Mouse (Mus musculus) liver, embryonic 11.5 days (tissue): ENCODE results near the gene Mtnr1b. TPM values are rescaled to one million over a fixed set of nuclear protein-coding genes. Genes with fewer than 3 reads are reported as not detected.
"Not testable (repeated sequence)": the region's sequence is repeated elsewhere in the genome, so short reads cannot be mapped to it uniquely, and the experiment has no call there.

ENCODE experiments used
- ATAC-seq: fragments of 200-750 bp; cut with Nextera tagmentation; replicated peaks from 2 replicates; pipeline ENCODE4 v1.8.0; 2017; ENCODE audit warnings: moderate number of reproducible peaks, mild to moderate bottlenecking, moderate TSS enrichment, moderate library complexity; ENCODE audit not compliant: low FRiP score
- DNase-seq: peaks from one replicate; pipeline ENCODE4 v3.0.0-alpha.2; 2017; ENCODE audit warnings: low spot score
- H3K27ac ChIP-seq: fragments of 300-500 bp; sonication (generic); 2 replicates; pipeline ENCODE4 v1.5.1; 2014; ENCODE audit warnings: mild to moderate bottlenecking, low read depth, low read length, control low read depth
- H3K27me3 ChIP-seq: fragments of 300-500 bp; sonication (generic); replicated peaks from 2 replicates; pipeline ENCODE4 v1.6.1; 2014; ENCODE audit warnings: low read length, mixed read lengths; ENCODE audit not compliant: control insufficient read depth, insufficient read depth
- H3K36me3 ChIP-seq: fragments of 300-500 bp; sonication (generic); 2 replicates; pipeline ENCODE4 v1.6.1; 2014; ENCODE audit warnings: mild to moderate bottlenecking, low read length, moderate library complexity, mixed read lengths; ENCODE audit not compliant: control insufficient read depth, insufficient read depth
- H3K4me1 ChIP-seq: fragments of 300-500 bp; sonication (generic); replicated peaks from 2 replicates; pipeline ENCODE4 v1.6.1; 2014; ENCODE audit warnings: low read length, mixed read lengths; ENCODE audit not compliant: control insufficient read depth, insufficient read depth
- H3K4me2 ChIP-seq: fragments of 300-500 bp; sonication (generic); 2 replicates; pipeline ENCODE4 v1.6.1; 2014; ENCODE audit warnings: mild to moderate bottlenecking, control low read depth, moderate library complexity
- H3K4me3 ChIP-seq: fragments of 300-500 bp; sonication (generic); 2 replicates; pipeline ENCODE4 v1.5.1; 2014; ENCODE audit warnings: low read depth, low read length, control low read depth
- H3K9ac ChIP-seq: fragments of 300-500 bp; sonication (generic); 2 replicates; pipeline ENCODE4 v1.6.1; 2014; ENCODE audit warnings: low read depth, low read length, control low read depth
- H3K9me3 ChIP-seq: fragments of 300-500 bp; sonication (generic); 2 replicates; pipeline ENCODE4 v1.6.1; 2016; ENCODE audit warnings: low read length, inconsistent platforms, mixed read lengths; ENCODE audit not compliant: control insufficient read depth
- WGBS: fragments of 180-500 bp; shearing (Covaris S2); extraction: QIAGEN DNeasy Blood & Tissue Kit; methylation state at CpG from one replicate; pipeline ENCODE4 v1.1.7; 2014; 5-methylcytosine and 5-hydroxymethylcytosine counted together
- polyA plus RNA-seq: library from polyadenylated mRNA; unstranded; fragments of >200 nt; fragmentation: Nextera tagmentation; extraction: Ambion mirVana; gene quantifications from 2 replicates; pipeline ENCODE4 v1.2.1, GENCODE M21; 2014

Mtnr1b gene
- polyA plus RNA-seq, 1 experiment from 2014 or later, result not detected

DNA sequence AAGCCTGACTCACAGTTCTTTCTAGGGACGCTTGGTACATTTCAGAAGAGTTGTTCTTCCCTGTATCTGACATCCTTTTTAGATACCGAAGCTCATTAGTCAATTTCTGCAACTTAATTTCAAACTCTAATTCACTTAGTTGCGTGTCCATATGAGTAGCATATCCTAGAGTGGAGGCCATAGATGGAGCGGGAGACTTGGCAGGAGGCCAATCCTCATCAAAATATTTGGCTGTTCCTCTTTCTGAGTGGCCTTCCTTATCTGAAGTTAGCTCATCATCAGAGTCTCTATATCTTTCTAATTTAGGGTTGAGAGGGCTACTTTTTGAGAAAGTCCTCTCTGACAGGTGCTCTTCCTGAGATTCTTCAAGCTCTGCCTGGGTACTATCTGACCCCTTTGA is 29.4 kb downstream of the Mtnr1b start:
- 77% methylated on average over 4 of the region's 4 CpGs for WGBS
- not testable (repeated sequence) for H3K4me2 ChIP-seq, H3K9me3 ChIP-seq, H3K9ac ChIP-seq, H3K27me3 ChIP-seq, ATAC-seq, DNase-seq, H3K4me3 ChIP-seq, H3K4me1 ChIP-seq, H3K36me3 ChIP-seq, H3K27ac ChIP-seq

DNA sequence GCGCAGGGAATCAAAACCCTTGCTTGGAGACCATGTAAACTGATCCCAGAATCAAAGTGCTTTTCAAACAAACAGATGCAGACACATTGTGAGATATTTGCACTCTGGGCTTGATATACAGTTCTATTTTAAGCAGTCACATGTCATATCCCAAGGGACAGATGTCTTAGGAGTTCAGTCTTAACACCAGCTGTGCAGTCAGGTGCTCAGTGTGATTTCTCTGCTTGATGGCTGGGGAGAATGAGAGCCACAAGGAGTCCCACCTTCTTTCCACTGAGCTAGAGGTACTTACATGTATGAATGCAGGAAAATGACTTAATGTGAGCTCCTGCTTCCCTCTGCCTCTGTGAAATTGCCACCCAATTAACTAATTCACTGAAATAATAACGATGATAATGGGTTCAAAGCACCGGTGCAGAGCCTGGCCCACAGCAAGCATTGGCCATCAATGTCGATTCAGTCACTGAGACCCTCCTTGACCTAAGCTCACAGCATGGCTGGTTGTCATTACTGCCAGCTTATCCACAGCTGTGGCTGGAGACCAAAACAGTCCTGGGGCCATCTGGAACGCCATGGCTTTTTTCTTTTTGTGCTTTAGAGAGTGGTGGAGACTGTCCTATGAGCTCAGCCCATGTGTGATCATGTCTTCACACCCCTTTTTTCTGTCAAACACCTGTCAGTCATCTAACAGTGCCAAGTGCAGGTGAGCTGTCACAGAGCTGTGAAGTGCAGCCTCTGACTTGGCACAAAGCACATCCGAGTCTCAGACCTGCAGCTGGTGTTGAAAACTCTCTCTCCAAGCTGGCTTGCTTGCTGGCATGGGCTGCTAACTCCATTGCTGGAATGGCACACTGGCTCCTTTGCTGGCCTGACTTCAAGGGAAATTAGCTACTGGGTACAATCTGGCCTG is 61.1 kb downstream of the Mtnr1b start:
- Histone ChIP-seq H3K4me2 (no peak overlapping the region), H3K4me3 (no peak overlapping the region), H3K4me1 (no peaks in the 10 kb centered on the region), H3K27me3 (no peaks in the 10 kb centered on the region), H3K9ac (no peak overlapping the region), H3K9me3 (no peaks in the 10 kb centered on the region), H3K36me3 (no peaks in the 10 kb centered on the region), H3K27ac (no peak overlapping the region)
- DNase-seq (no peak), ATAC-seq (no peak)
- 76% methylated on average over 6 of the region's 6 CpGs for WGBS

DNA sequence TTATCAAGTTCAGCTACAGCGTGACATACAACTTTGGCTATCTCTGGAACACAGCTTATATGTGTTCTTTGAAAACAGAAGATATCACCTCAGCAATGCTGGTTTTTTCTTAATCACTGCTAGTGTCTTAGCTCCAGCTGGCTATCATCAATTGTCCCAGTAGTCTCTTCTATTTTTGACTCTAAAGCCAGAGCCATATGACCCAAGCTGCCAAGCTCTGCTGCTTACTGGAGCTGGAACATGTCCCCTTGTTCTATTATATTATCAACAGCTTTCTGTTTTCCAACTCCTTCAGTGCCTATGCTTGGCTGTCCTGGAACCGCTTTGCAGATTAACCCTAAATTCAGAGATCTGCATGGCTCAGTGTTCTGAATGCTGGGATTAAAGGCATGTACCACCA is 70.1 kb downstream of the Mtnr1b start:
- no peak overlapping the region for H3K9ac ChIP-seq
- H3K36me3 ChIP-seq, result no peaks in the 10 kb centered on the region
- no peaks in the 10 kb centered on the region for H3K4me1 ChIP-seq
- H3K27ac ChIP-seq, result no peak overlapping the region
- H3K9me3 ChIP-seq, result no peaks in the 10 kb centered on the region
- WGBS, result 73% methylated on average over 2 of the region's 2 CpGs
- H3K4me2 ChIP-seq, result no peak overlapping the region
- ATAC-seq (no peak), DNase-seq (no peak)
- no peak overlapping the region for H3K4me3 ChIP-seq
- H3K27me3 ChIP-seq, result no peaks in the 10 kb centered on the region

DNA sequence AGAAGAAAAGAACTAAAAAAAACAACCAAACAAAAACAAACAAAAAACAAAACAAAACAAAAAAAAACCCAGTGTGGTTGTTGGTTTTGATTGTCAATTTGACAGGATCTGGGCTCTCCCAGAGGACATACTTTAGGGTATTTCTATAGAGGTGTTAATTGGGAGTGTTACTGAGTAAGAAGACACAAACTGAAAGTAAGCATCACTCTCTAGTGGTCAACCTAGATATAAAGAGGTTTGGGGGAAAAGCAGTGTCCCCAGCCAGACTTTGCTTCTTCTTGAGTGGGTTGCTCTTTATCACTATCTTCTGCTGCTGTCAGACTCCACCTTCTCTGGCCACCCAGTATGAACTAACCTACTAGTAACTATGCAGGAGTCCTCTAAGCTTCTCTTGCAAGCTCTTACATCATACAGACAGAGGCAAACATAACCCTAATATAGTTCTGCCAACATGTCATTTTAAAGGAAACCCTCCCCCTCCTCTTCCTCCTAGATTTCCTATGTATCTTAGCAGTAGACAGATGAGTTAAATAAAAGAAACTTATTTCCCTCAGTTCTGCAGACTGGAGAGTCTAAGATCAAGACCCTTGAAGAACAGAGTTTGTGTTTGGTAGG is 71.8 kb downstream of the Mtnr1b start:
- H3K9me3 ChIP-seq, result no peaks in the 10 kb centered on the region
- no peak for DNase-seq
- ATAC-seq, result no peak

DNA sequence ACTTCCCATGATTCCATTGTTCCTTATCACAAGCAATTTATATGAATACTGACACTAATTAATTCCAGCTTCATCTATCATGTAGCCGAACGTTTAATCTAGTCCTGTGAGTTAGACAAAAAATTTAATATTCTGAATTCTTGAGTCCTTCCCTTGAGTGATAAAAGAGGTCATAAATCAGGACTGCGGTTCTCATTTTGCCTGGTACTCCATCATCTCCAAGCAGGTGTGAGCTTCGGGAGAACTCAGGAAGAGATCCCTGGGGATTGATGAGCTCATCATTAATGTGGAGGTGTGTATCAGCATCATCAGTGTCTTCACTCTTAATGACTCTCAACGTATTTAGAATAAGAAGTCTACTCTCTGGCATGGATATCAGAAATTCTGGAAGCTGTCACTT is 74.0 kb downstream of the Mtnr1b start:
- H3K4me2 ChIP-seq, result no peak overlapping the region
- 71% methylated on average over 5 of the region's 5 CpGs for WGBS
- ATAC-seq, result no peak

More for the DNA sequence above, 71.8 kb downstream of the Mtnr1b start:
- no peak overlapping the region for H3K4me3 ChIP-seq
- H3K36me3 ChIP-seq, result no peaks in the 10 kb centered on the region
- H3K4me1 ChIP-seq, result no peaks in the 10 kb centered on the region
- H3K9ac ChIP-seq, result no peak overlapping the region
- H3K27me3 ChIP-seq, result no peaks in the 10 kb centered on the region
- H3K4me2 ChIP-seq, result no peak overlapping the region
- no peak overlapping the region for H3K27ac ChIP-seq

DNA sequence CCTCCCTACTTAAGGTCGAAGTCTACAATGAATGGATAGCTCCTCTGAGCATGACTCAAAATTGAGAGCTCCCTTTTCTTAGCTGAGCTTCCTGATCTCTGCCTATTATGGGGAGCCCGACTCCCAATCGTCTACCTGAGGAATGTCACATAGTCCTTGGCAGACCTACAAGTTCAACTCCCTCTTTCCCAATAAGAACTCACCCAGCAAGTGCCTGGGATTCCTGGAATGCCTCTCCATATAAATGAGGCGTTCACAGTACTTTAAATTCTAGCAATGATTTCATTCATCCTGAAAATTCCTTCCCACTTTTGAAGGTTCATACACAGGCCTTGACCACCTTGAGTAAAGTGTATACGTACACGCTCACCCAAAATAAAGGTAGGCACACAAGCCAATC is 79.9 kb downstream of the Mtnr1b start:
- DNase-seq (no peak), ATAC-seq (no peak)
- no peaks in the 10 kb centered on the region for H3K9me3 ChIP-seq
- no peak overlapping the region for H3K4me2 ChIP-seq
- H3K27ac ChIP-seq, result no peak overlapping the region
- no peak overlapping the region for H3K9ac ChIP-seq
- H3K27me3 ChIP-seq, result no peaks in the 10 kb centered on the region
- no peak overlapping the region for H3K4me3 ChIP-seq
- no peaks in the 10 kb centered on the region for H3K4me1 ChIP-seq
- H3K36me3 ChIP-seq, result no peaks in the 10 kb centered on the region
- WGBS, result 78% methylated on average over 6 of the region's 6 CpGs

More for the DNA sequence above, 74.0 kb downstream of the Mtnr1b start:
- no peaks in the 10 kb centered on the region for H3K4me1 ChIP-seq
- no peaks in the 10 kb centered on the region for H3K27me3 ChIP-seq
- H3K27ac ChIP-seq, result no peak overlapping the region
- DNase-seq, result no peak
- H3K9me3 ChIP-seq, result no peaks in the 10 kb centered on the region
- no peak overlapping the region for H3K9ac ChIP-seq
- H3K36me3 ChIP-seq, result no peaks in the 10 kb centered on the region
- H3K4me3 ChIP-seq, result no peak overlapping the region

DNA sequence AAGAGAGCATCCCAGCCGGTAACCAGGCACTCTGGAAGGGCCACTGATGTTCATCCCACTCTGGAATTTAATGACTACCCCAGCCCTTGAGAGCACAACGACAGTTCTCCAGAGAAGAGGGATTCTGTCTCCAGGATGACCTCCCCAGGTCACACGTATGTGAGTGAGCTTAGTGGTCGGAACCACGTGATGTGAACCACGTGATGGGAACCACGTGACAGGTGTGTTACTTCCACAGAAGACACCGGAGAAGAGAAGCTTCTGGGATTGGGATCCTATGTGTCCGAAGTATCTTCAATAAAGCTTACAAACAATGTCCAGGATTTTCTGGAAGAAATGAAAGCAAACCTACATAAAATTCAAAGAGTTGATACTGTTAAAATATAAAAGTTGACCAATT is 82.3 kb downstream of the Mtnr1b start:
- H3K27me3 ChIP-seq, result no peaks in the 10 kb centered on the region
- ATAC-seq (no peak), DNase-seq (no peak)
- no peaks in the 10 kb centered on the region for H3K36me3 ChIP-seq
- no peak overlapping the region for H3K27ac ChIP-seq
- no peaks in the 10 kb centered on the region for H3K4me1 ChIP-seq
- H3K9me3 ChIP-seq, result no peaks in the 10 kb centered on the region
- H3K4me2 ChIP-seq, result no peak overlapping the region
- no peak overlapping the region for H3K9ac ChIP-seq
- no peak overlapping the region for H3K4me3 ChIP-seq
- WGBS, result 76% methylated on average over 9 of the region's 9 CpGs

DNA sequence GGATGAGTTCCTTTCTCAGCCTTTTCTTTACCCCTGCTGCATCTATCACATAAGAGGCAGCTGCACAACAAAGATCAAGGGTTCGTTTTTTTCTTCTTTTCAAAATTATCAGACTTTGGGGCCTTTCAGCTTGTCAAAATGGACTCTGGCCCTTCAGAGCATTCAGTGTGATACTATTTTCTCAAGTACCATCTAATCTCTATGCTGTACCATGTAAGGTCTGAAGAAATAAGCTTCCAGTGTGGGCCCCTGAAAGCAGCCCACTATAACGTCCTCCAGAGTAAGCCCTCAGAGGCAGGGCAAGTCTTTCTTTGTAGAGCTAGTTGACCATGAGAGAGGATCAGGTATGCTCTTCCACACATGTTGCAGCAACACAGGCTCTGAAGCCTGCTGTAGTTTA is 87.7 kb downstream of the Mtnr1b start:
- Histone ChIP-seq H3K9ac (no peak overlapping the region), H3K4me1 (no peaks in the 10 kb centered on the region), H3K9me3 (no peaks in the 10 kb centered on the region), H3K4me2 (no peak overlapping the region), H3K4me3 (no peak overlapping the region), H3K27ac (no peak overlapping the region), H3K27me3 (no peaks in the 10 kb centered on the region), H3K36me3 (no peaks in the 10 kb centered on the region)
- ATAC-seq (no peak), DNase-seq (no peak)
- 65% methylated on average over 2 of the region's 2 CpGs for WGBS

DNA sequence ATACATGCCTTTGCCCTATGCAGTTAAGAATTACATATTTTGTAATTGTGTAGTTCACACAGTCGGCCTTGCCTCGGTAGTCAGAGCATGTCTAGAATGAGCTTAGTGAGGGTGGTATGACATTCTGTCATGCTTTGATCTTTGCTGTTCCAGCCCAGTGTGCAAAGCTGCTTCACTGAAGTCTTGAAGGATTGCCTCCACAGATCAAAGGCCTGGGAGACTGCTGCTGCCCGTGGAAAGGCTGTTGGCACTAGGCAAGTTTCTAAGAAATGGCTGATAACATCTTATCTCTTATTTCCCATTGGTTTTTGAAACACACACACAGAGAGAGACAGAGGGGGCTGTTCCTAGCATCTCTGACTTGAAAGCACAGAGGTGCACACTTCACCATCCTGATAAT is 88.2 kb downstream of the Mtnr1b start:
- WGBS, result 63% methylated on average over 3 of the region's 3 CpGs
- no peaks in the 10 kb centered on the region for H3K4me1 ChIP-seq
- ATAC-seq, result no peak
- no peak overlapping the region for H3K4me3 ChIP-seq
- H3K9me3 ChIP-seq, result no peaks in the 10 kb centered on the region
- H3K36me3 ChIP-seq, result no peaks in the 10 kb centered on the region
- H3K27me3 ChIP-seq, result no peaks in the 10 kb centered on the region
- H3K9ac ChIP-seq, result no peak overlapping the region
- H3K27ac ChIP-seq, result no peak overlapping the region
- no peak overlapping the region for H3K4me2 ChIP-seq
- DNase-seq, result no peak
